Mouse (Mus musculus) intestine, embryonic 14.5 days (tissue): ENCODE results near the gene Cd151. TPM values are rescaled to one million over a fixed set of nuclear protein-coding genes. Genes with fewer than 3 reads are reported as not detected.

ENCODE experiments used
- ATAC-seq: fragments of 200-750 bp; cut with Nextera tagmentation; replicated peaks from 2 replicates; pipeline ENCODE4 v1.8.0; 2017; ENCODE audit warnings: low read depth, moderate number of reproducible peaks, moderate TSS enrichment, moderate library complexity; ENCODE audit not compliant: low FRiP score, low TSS enrichment
- DNase-seq: peaks from one replicate; pipeline ENCODE4 v3.0.0-alpha.2; 2018; ENCODE audit warnings: low spot score
- H3K27ac ChIP-seq: fragments of 300-500 bp; sonication (generic); 2 replicates; pipeline ENCODE4 v1.5.1; 2014; ENCODE audit warnings: low read depth, mild to moderate bottlenecking, control low read depth
- H3K27me3 ChIP-seq: fragments of 300-500 bp; sonication (generic); replicated peaks from 2 replicates; pipeline ENCODE4 v1.6.1; 2014; ENCODE audit warnings: low read length, control low read depth; ENCODE audit not compliant: control insufficient read depth, insufficient read depth
- H3K36me3 ChIP-seq: fragments of 300-500 bp; sonication (generic); 2 replicates; pipeline ENCODE4 v1.6.1; 2014; ENCODE audit warnings: low read length, control low read depth; ENCODE audit not compliant: control insufficient read depth, insufficient read depth
- H3K4me1 ChIP-seq: fragments of 300-500 bp; sonication (generic); replicated peaks from 2 replicates; pipeline ENCODE4 v1.6.1; 2014; ENCODE audit warnings: low read length, control low read depth, mixed read lengths; ENCODE audit not compliant: control insufficient read depth, insufficient read depth
- H3K4me2 ChIP-seq: fragments of 300-500 bp; sonication (generic); 2 replicates; pipeline ENCODE4 v1.6.1; 2014; ENCODE audit warnings: low read length
- H3K4me3 ChIP-seq: fragments of 300-500 bp; sonication (generic); 2 replicates; pipeline ENCODE4 v1.5.1; 2014; ENCODE audit warnings: low read depth, low read length, control low read depth, mixed read lengths
- H3K9ac ChIP-seq: fragments of 300-500 bp; sonication (generic); 2 replicates; pipeline ENCODE4 v1.6.1; 2014; ENCODE audit warnings: mild to moderate bottlenecking, low read length
- H3K9me3 ChIP-seq: fragments of 300-500 bp; sonication (generic); 2 replicates; pipeline ENCODE4 v1.6.1; 2016; ENCODE audit warnings: low read length, control low read depth; ENCODE audit not compliant: control insufficient read depth
- WGBS: fragments of 180-500 bp; shearing (Covaris S2); extraction: QIAGEN DNeasy Blood & Tissue Kit; methylation state at CpG from one replicate; pipeline ENCODE4 v1.1.7; 2014; 5-methylcytosine and 5-hydroxymethylcytosine counted together
- polyA plus RNA-seq: library from polyadenylated mRNA; unstranded; fragments of >200 nt; fragmentation: Nextera tagmentation; extraction: Ambion mirVana; gene quantifications from 2 replicates; pipeline ENCODE4 v1.2.1, GENCODE M21; 2014

Cd151 gene
- polyA plus RNA-seq, 1 experiment from 2014 or later, result 73.5 TPM

DNA sequence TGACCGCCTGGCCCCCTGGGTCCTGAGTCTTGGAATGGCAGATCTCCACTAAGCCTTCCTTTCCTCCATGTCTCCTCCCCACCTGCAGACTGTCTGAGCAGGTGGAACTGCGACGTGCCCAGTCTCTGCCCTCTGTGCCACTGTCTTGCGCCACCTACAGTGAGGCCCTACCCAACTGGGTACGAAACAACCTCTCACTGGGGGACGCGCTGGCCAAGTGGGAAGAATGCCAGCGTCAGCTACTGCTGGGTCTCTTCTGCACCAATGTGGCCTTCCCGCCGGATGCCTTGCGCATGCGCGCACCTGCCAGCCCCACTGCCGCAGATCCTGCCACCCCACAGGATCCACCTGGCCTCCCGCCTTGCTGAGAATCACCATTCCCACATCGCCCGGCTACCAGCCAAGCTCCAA is 7.9 kb upstream of the Cd151 start:
- WGBS, result 88% methylated on average over 17 of the region's 17 CpGs
- no peak overlapping the region for H3K9ac ChIP-seq
- no peak overlapping the region for H3K4me3 ChIP-seq
- H3K27me3 ChIP-seq, result peaks cover 49% of the 10 kb centered on the region
- H3K36me3 ChIP-seq, result 0 out of 2 replicates have a peak, but pooled peaks cover 3% of the 10 kb centered on the region
- no peak for ATAC-seq
- DNase-seq, result no peak
- no peak overlapping the region for H3K4me2 ChIP-seq
- no peaks in the 10 kb centered on the region for H3K9me3 ChIP-seq
- peaks cover 7% of the 10 kb centered on the region; the same call in 1 of the 2 replicates for H3K4me1 ChIP-seq
- no peak overlapping the region for H3K27ac ChIP-seq

DNA sequence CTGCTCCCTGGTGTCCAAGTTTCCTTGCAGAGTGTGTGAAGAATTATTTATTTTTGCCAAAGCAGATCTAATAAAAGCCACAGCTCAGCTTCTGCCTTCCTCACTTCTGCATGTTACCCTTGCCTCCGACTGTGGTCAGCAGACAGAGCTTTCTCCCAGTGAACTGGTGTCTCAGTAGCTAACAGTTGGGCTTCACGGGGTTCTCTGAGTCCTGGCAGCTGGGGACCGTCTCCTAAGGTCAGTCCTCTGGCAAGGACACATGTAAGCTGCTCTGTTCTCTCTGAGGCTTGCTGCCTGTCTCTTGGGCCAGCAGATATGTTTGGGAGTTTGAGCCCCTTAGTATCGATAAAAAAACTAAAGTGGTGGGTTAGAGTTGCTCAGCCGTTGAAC is 7.2 kb upstream of the Cd151 start:
- Histone ChIP-seq H3K4me2 (no peak overlapping the region), H3K9ac (no peak overlapping the region), H3K27me3 (peaks cover 55% of the 10 kb centered on the region), H3K36me3 (0 out of 2 replicates have a peak, but pooled peaks cover 3% of the 10 kb centered on the region), H3K4me1 (peaks cover 13% of the 10 kb centered on the region), H3K27ac (no peak overlapping the region), H3K4me3 (no peak overlapping the region), H3K9me3 (no peaks in the 10 kb centered on the region)
- ATAC-seq, result no peak
- DNase-seq, result no peak
- WGBS, result 57% methylated on average over 5 of the region's 5 CpGs

DNA sequence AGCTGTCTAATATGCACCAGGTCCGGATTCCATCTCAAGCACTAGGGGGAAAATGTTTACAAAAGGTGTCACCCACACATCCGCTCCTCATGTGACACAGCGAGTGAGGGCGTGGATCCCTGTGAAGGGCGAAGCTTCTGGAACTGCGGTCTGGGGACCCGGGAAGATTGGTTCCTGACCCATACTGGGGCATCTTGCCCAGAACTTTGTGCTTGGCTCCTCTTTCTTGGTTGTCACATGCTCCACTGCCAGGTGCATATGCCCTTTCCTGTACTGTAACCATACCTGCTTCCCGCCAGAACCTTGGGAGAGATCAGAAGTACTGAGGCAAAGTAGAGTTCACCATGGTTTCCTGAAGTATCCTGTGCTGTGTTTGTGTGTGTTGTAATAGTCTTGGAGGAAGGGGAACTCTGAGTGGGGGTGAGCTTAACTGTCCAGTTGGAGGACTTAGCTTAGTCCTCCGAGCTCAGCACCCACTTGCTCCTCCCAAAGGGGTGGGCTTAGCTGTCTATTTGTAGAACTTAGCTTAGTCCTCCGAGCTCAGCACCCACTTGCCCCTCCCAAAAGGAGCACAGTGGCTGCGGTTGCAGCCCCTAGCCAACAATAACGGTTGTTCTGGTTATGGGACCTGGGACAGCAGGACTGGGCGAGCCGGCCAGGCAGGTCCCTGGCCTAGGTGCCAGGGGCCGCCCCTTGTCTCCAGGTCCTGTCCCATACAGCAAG is 6.6 kb upstream of the Cd151 start, which contains the start of gene Cracr2b:
Gene Cracr2b, plus strand, starts transcription at position 704 of the 723 bp plus-strand sequence.
- no peak for ATAC-seq
- peaks cover 58% of the 10 kb centered on the region for H3K27me3 ChIP-seq
- 0 out of 2 replicates have a peak, but pooled peaks cover 3% of the 10 kb centered on the region for H3K36me3 ChIP-seq
- no peak for DNase-seq
- peak within 1 kb of the TSS; percentile 36 for H3K4me3 ChIP-seq
- no peaks in the 10 kb centered on the region for H3K9me3 ChIP-seq
- H3K4me1 ChIP-seq, result peaks cover 16% of the 10 kb centered on the region
- peak within 1 kb of the TSS; percentile 40 for H3K9ac ChIP-seq
- H3K27ac ChIP-seq, result no peak within 1 kb of the TSS
- H3K4me2 ChIP-seq, result peak within 1 kb of the TSS; percentile 69
- 54% methylated on average over 15 of the region's 15 CpGs for WGBS

DNA sequence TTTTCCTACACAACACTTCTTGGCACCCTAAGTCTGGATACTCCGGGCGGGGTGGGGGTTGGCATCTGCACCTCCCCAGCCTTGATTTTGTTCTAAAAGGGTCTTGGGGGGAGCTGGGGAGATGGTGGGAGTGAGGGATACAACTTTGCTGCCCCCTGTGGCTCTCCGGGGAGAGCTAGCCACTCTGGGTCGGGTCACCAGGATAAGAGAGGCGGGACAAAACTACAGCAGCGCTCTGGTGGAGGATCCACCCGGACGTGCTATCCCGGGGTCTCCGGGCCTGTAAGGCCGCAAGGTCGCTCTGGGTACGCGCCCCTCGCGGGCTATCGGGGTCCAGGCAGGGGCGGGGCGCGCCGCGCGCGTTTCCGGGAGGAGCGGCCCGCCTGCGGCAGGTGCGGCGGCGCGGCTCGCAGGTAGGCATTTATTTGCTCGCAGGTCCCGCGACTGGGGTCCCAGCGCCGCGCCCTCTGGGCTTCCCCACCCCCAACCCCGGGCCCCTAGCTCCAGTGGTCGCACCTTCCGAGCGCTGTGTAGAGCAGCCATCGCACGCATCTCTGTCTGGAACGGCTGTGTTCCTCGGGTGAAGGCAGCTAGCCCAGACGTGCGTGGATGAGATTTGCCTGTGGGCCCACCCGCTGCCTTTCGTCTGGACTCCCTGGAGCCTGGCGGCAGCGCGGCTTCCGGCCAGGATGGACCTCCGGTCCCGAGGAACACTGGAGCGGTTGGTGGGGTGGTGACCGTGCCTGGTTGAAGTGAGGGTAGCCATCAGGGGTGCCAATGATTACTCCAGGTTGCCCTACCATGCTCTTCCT is 5.5 kb upstream of the Cd151 start:
- DNase-seq (no peak), ATAC-seq (no peak; the same call in 1 of the 2 replicates)
- H3K27ac ChIP-seq, result no peak overlapping the region
- 2% methylated on average over 59 of the region's 59 CpGs for WGBS
- peak overlapping the region; percentile 36 for H3K4me3 ChIP-seq
- peaks cover 14% of the 10 kb centered on the region for H3K4me1 ChIP-seq
- H3K9ac ChIP-seq, result peak overlapping the region; percentile 40
- peak overlapping the region; percentile 69 for H3K4me2 ChIP-seq
- no peaks in the 10 kb centered on the region for H3K9me3 ChIP-seq
- peaks cover 64% of the 10 kb centered on the region for H3K27me3 ChIP-seq
- 0 out of 2 replicates have a peak, but pooled peaks cover 3% of the 10 kb centered on the region for H3K36me3 ChIP-seq

DNA sequence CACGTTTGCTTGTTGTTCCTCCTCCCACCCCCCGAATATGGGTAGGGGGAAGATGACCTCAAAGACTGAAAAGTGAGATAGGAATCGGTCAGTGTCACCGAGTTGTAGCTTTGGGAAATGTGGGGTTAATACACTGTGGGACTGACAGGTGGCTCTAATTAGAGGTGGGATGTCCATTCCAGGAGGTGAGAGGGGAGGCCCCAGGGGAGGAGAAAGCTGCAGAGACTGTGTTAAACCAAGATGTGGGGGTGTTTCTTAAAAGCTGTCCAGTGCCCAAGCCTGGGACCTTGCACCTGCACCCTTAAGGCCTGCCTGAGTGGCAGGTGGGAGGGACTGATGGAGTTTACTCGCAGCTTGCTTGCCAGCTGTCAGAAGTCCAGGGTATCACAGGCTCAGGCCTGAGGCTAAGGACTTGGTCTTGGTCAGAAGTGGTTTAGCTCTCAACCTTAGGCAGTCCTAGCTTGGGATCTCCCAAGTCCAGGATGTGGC is 4.8 kb upstream of the Cd151 start:
- H3K4me2 ChIP-seq, result peak overlapping the region; percentile 69
- no peaks in the 10 kb centered on the region for H3K9me3 ChIP-seq
- peak overlapping the region; percentile 40; the same call in 1 of the 2 replicates for H3K9ac ChIP-seq
- 21% methylated on average over 5 of the region's 5 CpGs for WGBS
- DNase-seq (no peak), ATAC-seq (no peak)
- peaks cover 18% of the 10 kb centered on the region for H3K4me1 ChIP-seq
- peak overlapping the region; percentile 36 for H3K4me3 ChIP-seq
- H3K27me3 ChIP-seq, result peaks cover 64% of the 10 kb centered on the region
- no peak overlapping the region for H3K27ac ChIP-seq
- 0 out of 2 replicates have a peak, but pooled peaks cover 3% of the 10 kb centered on the region for H3K36me3 ChIP-seq

DNA sequence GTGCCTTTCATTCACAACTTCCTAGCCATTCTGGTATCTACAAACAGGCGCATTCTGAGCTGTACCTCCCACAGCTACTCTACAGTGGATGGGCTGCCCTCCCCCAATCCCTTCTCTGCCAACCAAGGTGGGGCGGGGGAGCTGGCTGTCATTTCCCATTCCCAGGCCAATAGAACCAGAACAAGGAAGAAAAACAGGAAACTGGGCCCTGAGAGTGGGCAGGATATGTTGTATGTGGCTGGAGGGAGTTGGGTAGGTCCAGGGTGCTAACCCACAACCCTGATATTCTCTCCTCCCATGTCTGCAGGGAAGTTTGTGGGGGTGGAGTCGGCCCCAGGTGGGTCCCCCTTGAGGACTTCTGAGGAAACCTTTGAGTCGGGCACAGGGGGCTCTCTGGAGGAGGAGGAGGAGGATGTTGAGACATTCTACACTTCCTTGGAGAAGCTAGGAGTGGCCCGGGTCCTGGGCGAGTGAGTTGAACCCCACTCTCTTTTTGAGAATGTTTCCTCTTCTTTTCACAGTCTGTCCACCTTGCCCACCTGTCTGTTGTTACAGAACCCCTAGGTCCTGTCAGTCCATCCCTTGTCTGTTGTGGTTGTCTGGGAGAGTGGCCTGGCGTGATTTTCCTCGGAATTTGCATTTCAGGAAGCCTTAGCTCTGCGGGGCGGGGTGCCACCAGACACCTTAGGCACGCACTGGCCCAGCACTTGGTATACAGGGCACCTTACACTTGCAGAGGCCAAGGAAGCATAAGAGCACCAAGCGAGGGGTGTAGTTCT is 3.2 kb upstream of the Cd151 start:
- H3K4me1 ChIP-seq, result peaks cover 29% of the 10 kb centered on the region
- H3K36me3 ChIP-seq, result 0 out of 2 replicates have a peak, but pooled peaks cover 3% of the 10 kb centered on the region
- DNase-seq (no peak), ATAC-seq (no peak)
- no peak overlapping the region for H3K9ac ChIP-seq
- H3K4me2 ChIP-seq, result peak overlapping the region; percentile 36; the same call in 1 of the 2 replicates
- WGBS, result 36% methylated on average over 12 of the region's 12 CpGs
- no peak overlapping the region for H3K27ac ChIP-seq
- peak overlapping the region; percentile 2 for H3K4me3 ChIP-seq
- H3K27me3 ChIP-seq, result peaks cover 64% of the 10 kb centered on the region
- no peaks in the 10 kb centered on the region for H3K9me3 ChIP-seq

DNA sequence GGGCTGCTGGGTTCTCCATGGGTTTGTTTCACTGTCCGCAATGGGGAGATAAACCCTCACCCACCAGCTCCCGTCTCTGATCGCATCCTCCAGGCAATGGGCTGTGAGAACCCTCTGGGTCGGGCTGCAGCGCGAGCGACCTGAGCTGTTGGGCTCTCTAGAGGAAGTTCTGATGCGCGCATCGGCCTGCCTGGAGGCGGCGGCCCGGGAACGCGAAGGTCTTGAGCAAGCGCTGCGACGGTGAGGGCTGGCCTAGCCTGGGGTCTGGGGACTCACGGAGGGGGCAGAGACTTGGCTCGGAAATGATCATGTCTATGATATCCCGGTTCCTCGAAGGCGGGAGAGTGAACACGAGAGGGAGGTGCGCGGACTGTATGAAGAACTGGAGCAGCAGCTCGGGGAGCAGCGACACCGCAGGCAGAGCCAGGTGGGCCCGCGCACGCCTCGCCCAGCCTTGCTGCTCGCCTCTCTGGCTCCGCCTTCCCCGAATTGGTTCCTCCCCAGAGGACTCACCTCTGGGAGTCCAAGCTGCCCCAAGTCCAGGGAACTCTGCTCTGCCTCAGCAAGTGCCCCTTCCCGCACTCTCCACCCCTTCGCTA is 2.5 kb upstream of the Cd151 start:
- DNase-seq (no peak), ATAC-seq (no peak)
- no peaks in the 10 kb centered on the region for H3K9me3 ChIP-seq
- H3K4me2 ChIP-seq, result peak overlapping the region; percentile 36
- H3K4me3 ChIP-seq, result peak overlapping the region; percentile 2
- WGBS, result 11% methylated on average over 38 of the region's 38 CpGs
- no peak overlapping the region for H3K27ac ChIP-seq
- H3K9ac ChIP-seq, result no peak overlapping the region
- H3K36me3 ChIP-seq, result peaks cover 2% of the 10 kb centered on the region
- H3K27me3 ChIP-seq, result peaks cover 61% of the 10 kb centered on the region
- H3K4me1 ChIP-seq, result peaks cover 36% of the 10 kb centered on the region
